Mouse (Mus musculus) stomach, embryonic 15.5 days (tissue): ENCODE data around the gene Zfp879. TPM values are rescaled to one million over a fixed set of nuclear protein-coding genes. Genes with fewer than 3 reads are reported as not detected.

Source experiments
- ATAC-seq: fragments of 200-750 bp; cut with Nextera tagmentation; 2 replicates; pipeline ENCODE4 v1.8.0; 2017; ENCODE audit warnings: low read depth, moderate number of reproducible peaks, moderate TSS enrichment; ENCODE audit not compliant: insufficient read depth, low FRiP score
- H3K27ac ChIP-seq: fragments of 300-500 bp; sonication (generic); 2 replicates; pipeline ENCODE4 v1.5.1; 2015; ENCODE audit warnings: mild to moderate bottlenecking, inconsistent platforms
- H3K27me3 ChIP-seq: fragments of 300-500 bp; sonication (generic); replicated peaks from 2 replicates; pipeline ENCODE4 v1.6.1; 2015; ENCODE audit warnings: inconsistent platforms
- H3K36me3 ChIP-seq: fragments of 300-500 bp; sonication (generic); 2 replicates; pipeline ENCODE4 v1.6.1; 2015; ENCODE audit warnings: inconsistent platforms
- H3K4me1 ChIP-seq: fragments of 300-500 bp; sonication (generic); 2 replicates; pipeline ENCODE4 v1.6.1; 2015; ENCODE audit warnings: inconsistent platforms
- H3K4me2 ChIP-seq: fragments of 300-500 bp; sonication (generic); 2 replicates; pipeline ENCODE4 v1.6.1; 2015; ENCODE audit warnings: mild to moderate bottlenecking, inconsistent platforms
- H3K4me3 ChIP-seq: fragments of 300-500 bp; sonication (generic); replicated peaks from 2 replicates; pipeline ENCODE4 v1.5.1; 2015; ENCODE audit warnings: inconsistent platforms
- H3K9ac ChIP-seq: fragments of 300-500 bp; sonication (generic); 2 replicates; pipeline ENCODE4 v1.6.1; 2015; ENCODE audit warnings: inconsistent platforms
- H3K9me3 ChIP-seq: fragments of 300-500 bp; sonication (generic); 2 replicates; pipeline ENCODE4 v1.6.1; 2016; ENCODE audit warnings: inconsistent platforms
- WGBS: fragments of 180-500 bp; shearing (Covaris S2); methylation state at CpG from one replicate; pipeline ENCODE4 v1.1.7; 2015; 5-methylcytosine and 5-hydroxymethylcytosine counted together
- polyA plus RNA-seq: library from polyadenylated mRNA; unstranded; fragments of >200 nt; fragmentation: Nextera tagmentation; extraction: Ambion mirVana; gene quantifications from 2 replicates; pipeline ENCODE4 v1.2.1, GENCODE M21; 2015

Zfp879 gene
- polyA plus RNA-seq, 1 experiment from 2014 or later, result 0.58 TPM

DNA sequence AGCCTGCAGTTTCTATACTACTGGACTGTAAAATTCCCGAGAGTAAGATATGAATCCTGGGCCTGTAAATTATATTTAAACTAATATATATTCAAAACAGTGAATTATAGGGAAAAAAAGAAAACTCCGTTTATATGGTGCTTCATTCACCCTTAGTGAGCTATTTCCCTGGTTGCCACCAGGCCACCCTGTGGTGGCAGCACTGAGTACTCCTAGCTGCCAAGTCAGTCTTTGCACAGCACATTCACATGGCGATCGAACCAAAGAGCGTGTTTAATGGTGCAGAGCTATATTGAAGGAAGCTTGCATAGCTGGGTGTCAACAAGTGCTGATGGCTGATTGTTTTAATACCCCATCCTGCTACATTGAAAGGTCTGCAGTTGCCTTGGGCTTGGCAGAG is 5.7 kb upstream of the Zfp879 start:
- ATAC-seq, result no peak
- no peak overlapping the region for H3K4me3 ChIP-seq
- WGBS, result 74% methylated on average over 5 of the region's 5 CpGs
- H3K4me2 ChIP-seq, result no peak overlapping the region
- no peak overlapping the region for H3K27ac ChIP-seq
- H3K27me3 ChIP-seq, result peaks cover 46% of the 10 kb centered on the region
- H3K9me3 ChIP-seq, result no peaks in the 10 kb centered on the region
- H3K9ac ChIP-seq, result no peak overlapping the region
- H3K36me3 ChIP-seq, result no peaks in the 10 kb centered on the region
- H3K4me1 ChIP-seq, result peaks cover 12% of the 10 kb centered on the region

DNA sequence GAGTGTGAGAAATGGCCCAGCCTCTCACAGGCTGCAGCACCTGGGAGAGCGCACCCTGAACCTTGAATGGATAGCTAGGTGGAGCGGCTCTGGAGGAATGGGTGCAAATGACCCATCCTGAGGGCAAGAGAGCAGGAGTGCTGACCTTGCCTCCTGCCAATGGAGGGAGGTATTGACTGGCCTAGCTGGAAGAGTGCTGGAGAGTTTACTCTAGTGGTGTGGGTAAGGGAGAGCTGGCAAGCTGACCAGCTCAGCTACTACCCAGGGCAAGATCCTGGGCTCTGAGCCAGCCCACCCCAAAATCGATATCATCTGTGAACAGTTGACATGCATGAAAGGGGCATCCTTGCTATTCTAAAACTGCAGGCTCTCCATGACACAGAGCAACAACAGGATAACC is 4.6 kb upstream of the Zfp879 start:
- 83% methylated on average over 3 of the region's 3 CpGs for WGBS
- H3K27ac ChIP-seq, result no peak overlapping the region
- H3K9ac ChIP-seq, result no peak overlapping the region
- ATAC-seq, result no peak
- peaks cover 35% of the 10 kb centered on the region for H3K27me3 ChIP-seq
- H3K9me3 ChIP-seq, result no peaks in the 10 kb centered on the region
- H3K36me3 ChIP-seq, result no peaks in the 10 kb centered on the region
- H3K4me2 ChIP-seq, result no peak overlapping the region
- H3K4me3 ChIP-seq, result no peak overlapping the region
- peaks cover 7% of the 10 kb centered on the region for H3K4me1 ChIP-seq

DNA sequence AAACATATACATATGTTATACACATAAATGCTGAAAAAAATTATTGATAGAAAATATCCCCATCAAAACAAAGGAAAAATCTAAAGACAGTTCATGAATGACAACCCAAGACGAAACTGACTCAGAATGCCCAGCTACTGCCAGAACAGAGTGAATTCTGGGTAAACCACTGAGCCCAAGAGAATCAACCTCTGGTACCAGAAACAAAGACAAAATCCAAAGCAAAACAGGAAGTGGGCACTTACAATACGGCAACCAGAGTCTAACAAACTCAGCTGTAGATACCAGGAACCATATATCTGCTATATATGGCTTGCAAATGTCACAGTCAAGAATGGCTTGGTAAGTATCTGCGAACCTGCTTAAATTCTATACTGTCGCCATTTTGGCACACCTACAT is 5.6 kb downstream of the Zfp879 start:
- no peak overlapping the region for H3K4me3 ChIP-seq
- H3K36me3 ChIP-seq, result peaks cover 10% of the 10 kb centered on the region; the same call in 1 of the 2 replicates
- no peak for ATAC-seq
- no peak overlapping the region for H3K9ac ChIP-seq
- H3K9me3 ChIP-seq, result peaks cover 4% of the 10 kb centered on the region; the same call in 1 of the 2 replicates
- no peak overlapping the region for H3K27ac ChIP-seq
- H3K27me3 ChIP-seq, result no peaks in the 10 kb centered on the region
- no peak overlapping the region for H3K4me2 ChIP-seq
- WGBS, result 83% methylated on average over 4 of the region's 4 CpGs
- peaks cover 7% of the 10 kb centered on the region for H3K4me1 ChIP-seq

DNA sequence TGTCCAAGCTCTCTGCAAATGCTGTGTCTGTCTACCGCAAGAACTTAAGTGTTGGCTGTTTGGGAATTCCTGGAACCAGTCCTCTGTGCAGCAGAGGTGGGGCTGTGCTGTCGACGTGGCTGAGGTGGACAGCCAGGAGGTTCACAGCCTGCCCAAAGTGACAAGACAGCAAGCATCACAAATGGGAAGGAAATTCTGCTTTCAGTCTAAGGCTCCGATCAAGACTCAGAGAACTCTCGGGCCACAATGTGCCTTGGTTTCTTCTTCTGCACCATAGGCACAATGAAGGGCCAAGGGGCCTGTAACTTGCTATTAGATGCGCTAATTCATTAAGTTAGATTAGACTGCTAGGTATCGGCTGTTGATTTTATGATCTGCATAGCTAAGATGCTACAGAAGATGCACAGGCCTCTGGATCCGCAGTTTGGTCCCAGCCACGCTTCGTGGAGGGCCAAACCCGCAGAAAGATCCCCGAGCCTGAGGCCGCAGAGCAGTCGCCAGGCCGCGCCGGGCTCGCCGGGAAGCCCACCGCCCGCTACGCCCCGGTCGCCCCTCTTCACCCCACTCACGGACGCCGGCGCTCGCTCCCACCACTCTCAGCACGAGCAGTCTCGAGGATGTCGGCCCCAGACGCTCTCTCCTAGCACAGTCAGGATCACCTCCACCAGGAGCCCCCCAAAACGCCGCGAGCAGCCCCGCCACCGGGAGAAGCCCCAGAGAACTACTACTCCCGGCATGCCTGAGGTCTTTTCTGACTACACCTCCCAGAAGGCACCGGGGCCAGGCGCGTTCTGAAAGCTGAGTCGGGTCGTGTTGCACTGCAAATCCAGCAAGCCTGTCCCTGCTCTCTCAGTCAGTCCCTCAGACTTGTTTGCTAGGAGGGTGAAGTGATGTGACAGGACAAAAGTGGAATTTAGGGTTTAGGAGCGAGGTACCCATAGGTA is 14.1 kb downstream of the Zfp879 start, which contains the start of gene Zfp354c:
Gene Zfp354c, minus strand, starts transcription at position 715 of the 944 bp plus-strand sequence.
- ATAC-seq, result peak; percentile 95
- Histone ChIP-seq H3K4me2 (peak within 1 kb of the TSS; percentile 59), H3K9ac (peak within 1 kb of the TSS; percentile 68), H3K4me3 (peak within 1 kb of the TSS; percentile 93), H3K36me3 (peaks cover 14% of the 10 kb centered on the region; the same call in 1 of the 2 replicates), H3K27me3 (no peaks in the 10 kb centered on the region), H3K4me1 (0 out of 2 replicates have a peak, but pooled peaks cover 4% of the 10 kb centered on the region), H3K9me3 (no peaks in the 10 kb centered on the region), H3K27ac (peak within 1 kb of the TSS; percentile 61; the same call in 1 of the 2 replicates)
- 1% methylated on average over 45 of the region's 45 CpGs for WGBS

DNA sequence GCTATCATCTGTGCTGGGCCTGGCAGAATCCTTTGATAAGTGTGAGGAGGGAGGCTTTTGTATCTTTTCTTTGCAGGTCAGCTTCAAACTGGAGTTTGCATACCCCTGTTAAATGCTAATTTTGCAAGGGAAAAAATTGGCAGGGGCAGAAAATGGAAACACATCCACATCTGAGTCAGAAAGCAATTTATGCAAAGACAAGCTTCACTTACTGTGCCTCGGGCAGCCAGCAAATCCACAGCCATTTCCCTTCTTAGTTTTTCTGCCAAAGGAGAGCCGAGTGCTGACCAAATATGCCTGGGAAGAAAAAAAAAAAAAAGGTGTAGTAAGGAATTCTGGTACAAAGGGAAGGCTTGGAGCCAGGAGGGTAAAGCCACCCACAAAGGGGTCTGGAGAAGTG is 15.1 kb downstream of the Zfp879 start:
- H3K9me3 ChIP-seq, result no peaks in the 10 kb centered on the region
- ATAC-seq, result no peak
- no peaks in the 10 kb centered on the region for H3K27me3 ChIP-seq
- H3K27ac ChIP-seq, result no peak overlapping the region
- H3K4me1 ChIP-seq, result 0 out of 2 replicates have a peak, but pooled peaks cover 4% of the 10 kb centered on the region
- no peak overlapping the region for H3K9ac ChIP-seq
- peaks cover 18% of the 10 kb centered on the region; the same call in 1 of the 2 replicates for H3K36me3 ChIP-seq
- WGBS, result 42% methylated on average over 2 of the region's 2 CpGs
- H3K4me3 ChIP-seq, result peak overlapping the region; percentile 93
- H3K4me2 ChIP-seq, result peak overlapping the region; percentile 59

DNA sequence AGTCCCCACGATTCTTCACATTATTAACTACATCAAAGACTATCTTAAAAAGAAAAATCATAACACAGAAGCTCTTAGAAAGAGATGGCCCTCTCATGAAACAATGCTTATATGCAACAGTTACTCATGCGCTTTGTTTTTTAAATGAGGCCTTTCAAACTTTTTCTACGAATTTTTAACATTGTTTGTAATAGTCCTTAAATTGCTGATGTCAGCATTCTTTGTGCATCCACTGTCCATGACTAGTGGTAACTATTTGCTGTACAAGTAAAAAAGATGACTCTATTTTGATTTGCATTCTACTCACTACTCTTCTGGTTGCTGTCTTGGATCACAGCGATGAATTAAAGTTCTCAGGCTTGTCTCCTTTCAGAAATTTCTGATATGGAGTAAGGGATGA is 27.1 kb downstream of the Zfp879 start:
- H3K4me3 ChIP-seq, result no peak overlapping the region
- no peak for ATAC-seq
- H3K27me3 ChIP-seq, result no peaks in the 10 kb centered on the region
- no peak overlapping the region for H3K9ac ChIP-seq
- 92% methylated on average over 4 of the region's 4 CpGs for WGBS
- H3K4me2 ChIP-seq, result no peak overlapping the region
- H3K36me3 ChIP-seq, result peaks cover 55% of the 10 kb centered on the region
- H3K9me3 ChIP-seq, result no peaks in the 10 kb centered on the region; the same call in 1 of the 2 replicates
- H3K27ac ChIP-seq, result no peak overlapping the region
- H3K4me1 ChIP-seq, result no peaks in the 10 kb centered on the region

DNA sequence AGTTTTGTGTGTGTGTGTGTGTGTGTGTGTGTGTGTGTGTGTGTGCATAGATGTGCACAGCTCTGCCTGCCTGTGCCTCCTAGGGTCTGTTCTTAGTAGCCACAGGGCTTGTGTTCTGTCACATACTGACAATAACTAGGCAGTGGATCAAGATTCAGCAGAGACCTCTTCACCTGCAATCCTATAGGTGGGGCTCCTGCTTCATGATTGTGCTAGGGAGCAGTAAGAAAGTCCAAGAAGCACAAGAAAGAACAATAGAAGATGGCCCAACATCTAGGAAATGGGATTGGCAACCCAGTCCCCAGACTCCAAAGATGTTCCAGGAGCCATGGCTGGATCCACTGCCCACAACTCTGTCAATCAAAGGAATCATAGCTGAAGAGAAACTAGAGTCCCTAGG is 42.5 kb downstream of the Zfp879 start:
- Histone ChIP-seq H3K9ac (no peak overlapping the region), H3K27me3 (no peaks in the 10 kb centered on the region), H3K4me1 (no peaks in the 10 kb centered on the region), H3K36me3 (no peaks in the 10 kb centered on the region), H3K4me3 (no peak overlapping the region), H3K27ac (no peak overlapping the region), H3K9me3 (no peaks in the 10 kb centered on the region), H3K4me2 (no peak overlapping the region)
- no peak for ATAC-seq

DNA sequence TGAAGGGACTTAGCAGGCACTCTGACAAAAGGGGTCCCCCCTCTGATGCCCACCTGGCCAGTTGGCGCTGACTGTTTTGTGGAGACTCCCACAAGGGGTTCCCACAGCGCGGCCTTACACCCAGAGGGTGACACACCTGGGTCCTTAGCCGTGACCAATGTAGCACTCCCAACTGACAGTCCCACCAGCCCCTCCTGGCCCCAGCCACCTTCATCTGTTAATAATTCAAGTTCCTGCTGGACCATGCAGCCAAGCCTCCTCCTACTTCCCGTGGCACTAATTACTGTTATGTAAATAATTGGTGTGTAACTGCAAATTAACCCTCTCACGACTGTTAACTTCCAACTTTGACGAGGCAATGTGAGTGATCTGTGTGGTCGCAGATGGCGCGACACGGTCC is 43.7 kb downstream of the Zfp879 start:
- no peak overlapping the region for H3K27ac ChIP-seq
- no peak overlapping the region for H3K4me2 ChIP-seq
- 67% methylated on average over 11 of the region's 11 CpGs for WGBS
- no peak overlapping the region for H3K9ac ChIP-seq
- H3K4me1 ChIP-seq, result no peaks in the 10 kb centered on the region
- H3K4me3 ChIP-seq, result no peak overlapping the region
- no peaks in the 10 kb centered on the region for H3K36me3 ChIP-seq
- no peaks in the 10 kb centered on the region for H3K27me3 ChIP-seq
- no peak for ATAC-seq
- H3K9me3 ChIP-seq, result no peaks in the 10 kb centered on the region

Other genes starting within 250 kb of the Zfp879 start
- gene Adamts2, start 239.5 kb downstream of the Zfp879 start, polyA plus RNA-seq, result 13.3 and 13.6 TPM in 2 replicates
- gene Zfp354c, start 13.8 kb downstream of the Zfp879 start, polyA plus RNA-seq, result 19.8 and 22.0 TPM in 2 replicates
- 0.09 and 0.18 TPM in 2 replicates for gene Grm6, start 9.1 kb upstream of the Zfp879 start, polyA plus RNA-seq
- gene Zfp454, start 46.1 kb upstream of the Zfp879 start, polyA plus RNA-seq, result 5.6 and 5.7 TPM in 2 replicates
- 9.5 and 11.0 TPM in 2 replicates for gene Zfp2, start 74.6 kb upstream of the Zfp879 start, polyA plus RNA-seq
- 1.0 and 1.3 TPM in 2 replicates for gene Zfp354b, start 90.1 kb upstream of the Zfp879 start, polyA plus RNA-seq
- not detected in 2 replicates for gene 4933414I15Rik, start 102.2 kb upstream of the Zfp879 start, polyA plus RNA-seq
- not detected in 2 replicates for gene Prop1, start 112.2 kb upstream of the Zfp879 start, polyA plus RNA-seq
- gene Olfr1378, start 125.0 kb upstream of the Zfp879 start, polyA plus RNA-seq, result not detected in 2 replicates
- gene Olfr1377, start 140.4 kb upstream of the Zfp879 start, polyA plus RNA-seq, result not detected in 2 replicates
- gene Olfr51, start 162.0 kb upstream of the Zfp879 start, polyA plus RNA-seq, result not detected in 2 replicates
- gene Olfr54, start 172.7 kb upstream of the Zfp879 start, polyA plus RNA-seq, result not detected in 2 replicates
- gene Olfr1375, start 206.6 kb upstream of the Zfp879 start, polyA plus RNA-seq, result not detected in 2 replicates
- gene Zfp354a, start 217.7 kb upstream of the Zfp879 start, polyA plus RNA-seq, result 6.3 and 9.4 TPM in 2 replicates